Mouse (Mus musculus) ovary, adult 10 weeks (tissue): Measurements from ENCODE around the gene Azin2. TPM values are rescaled to one million over a fixed set of nuclear protein-coding genes. Genes with fewer than 3 reads are reported as not detected.

Source experiments
- polyA plus RNA-seq: library from polyadenylated mRNA; stranded (reverse); fragments of 350-450 nt; fragmentation: Illumina TruSeq; extraction: RNeasy Lipid Tissue Mini Kit (QIAGEN cat#74804); gene quantifications from one replicate; pipeline ENCODE4 v1.2.3, GENCODE M21; 2014

Azin2 gene
- polyA plus RNA-seq: 1.00 TPM

GRCm38 (mm10) chr4:128962029-128962925 is at the start of gene Azin2:
Gene Azin2, minus strand, starts transcription at chr4:128962442.

GRCm38 (mm10) chr4:128991500-128992008 is 29.3 kb upstream of the Azin2 start, which contains the start of gene Ak2:
Gene Ak2, plus strand, starts transcription at chr4:128991958.

GRCm38 (mm10) chr4:128883379-128883781 is 78.9 kb downstream of the Azin2 start, which contains the start of gene Trim62:
Gene Trim62, plus strand, starts transcription at chr4:128883580.

Other genes with a start within 250 kb of the Azin2 start
- not detected for gene A3galt2, start 207.1 kb downstream of the Azin2 start, polyA plus RNA-seq
- gene Zfp362, start 156.4 kb downstream of the Azin2 start, polyA plus RNA-seq: 16.6 TPM
- 6.5 TPM for gene Trim62, start 78.9 kb downstream of the Azin2 start, polyA plus RNA-seq
- 38.0 TPM for gene Ak2, start 29.5 kb upstream of the Azin2 start, polyA plus RNA-seq
- gene Rnf19b, start 95.8 kb upstream of the Azin2 start, polyA plus RNA-seq: 25.1 TPM
- not detected for gene Tmem54, start 143.1 kb upstream of the Azin2 start, polyA plus RNA-seq
- gene Hpca, start 159.6 kb upstream of the Azin2 start, polyA plus RNA-seq: not detected
- 6.4 TPM for gene Fndc5, start 174.6 kb upstream of the Azin2 start, polyA plus RNA-seq
- 92.1 TPM for gene S100pbp, start 227.3 kb upstream of the Azin2 start, polyA plus RNA-seq
- gene Yars, start 227.3 kb upstream of the Azin2 start, polyA plus RNA-seq: 8.6 TPM